Mouse (Mus musculus) C2C12 (cell line): ENCODE measurements around the gene Gm28308. TPM values are rescaled to one million over a fixed set of nuclear protein-coding genes. Genes with fewer than 3 reads are reported as not detected.

ENCODE experiments used
- H3K27me3 ChIP-seq: one replicate; pipeline ENCODE4 v1.6.1; 2011; ENCODE audit not compliant: control insufficient read depth, insufficient read depth, insufficient read length
- H3K36me3 ChIP-seq: one replicate; pipeline ENCODE4 v1.6.1; 2011; ENCODE audit not compliant: control insufficient read depth, insufficient read depth
- H3K4me3 ChIP-seq: one replicate; pipeline ENCODE4 v1.5.1; 2011; ENCODE audit warnings: mild to moderate bottlenecking, control low read depth; ENCODE audit not compliant: poor library complexity, insufficient read depth, severe bottlenecking
- H3K79me2 ChIP-seq: one replicate; pipeline ENCODE4 v1.6.1; 2011; ENCODE audit not compliant: control insufficient read depth, insufficient read depth
- H3K79me3 ChIP-seq: one replicate; pipeline ENCODE4 v1.6.1; 2011; ENCODE audit warnings: low read depth, control low read depth
- H3ac ChIP-seq: one replicate; pipeline ENCODE3; 2011; ENCODE audit warnings: low read depth; ENCODE audit not compliant: control insufficient read depth, insufficient read length
- CEBPB ChIP-seq: IDR thresholded peaks from one replicate; pipeline ENCODE4 v1.6.1; 2011; ENCODE audit warnings: low read depth, mild to moderate bottlenecking, control low read depth, moderate library complexity
- CTCF ChIP-seq: IDR thresholded peaks from one replicate; pipeline ENCODE4 v1.5.1; 2011; ENCODE audit not compliant: control insufficient read depth, insufficient read depth, insufficient read length
- FOSL1 ChIP-seq: IDR thresholded peaks from one replicate; pipeline ENCODE4 v1.8.0; 2011; ENCODE audit warnings: mild to moderate bottlenecking, low read length; ENCODE audit not compliant: poor library complexity, insufficient read depth, severe bottlenecking
- MAX ChIP-seq: IDR thresholded peaks from one replicate; pipeline ENCODE4 v1.6.1; 2011; ENCODE audit warnings: mild to moderate bottlenecking, control low read depth
- MYOD1 ChIP-seq: IDR thresholded peaks from one replicate; pipeline ENCODE4 v1.6.1; 2011; ENCODE audit warnings: low read depth; ENCODE audit not compliant: control insufficient read depth, insufficient read length
- MYOG ChIP-seq: IDR thresholded peaks from one replicate; pipeline ENCODE4 v1.6.1; 2011; ENCODE audit not compliant: control insufficient read depth, insufficient read length; ENCODE audit errors: extremely low read depth
- USF1 ChIP-seq: IDR thresholded peaks from one replicate; pipeline ENCODE4 v1.6.1; 2011; ENCODE audit warnings: low read depth, mild to moderate bottlenecking, control low read depth, moderate library complexity
- long read RNA-seq, 2 experiments: library from polyadenylated mRNA; unstranded; transcript quantifications; one replicate each; pipeline ENCODE4 v2.0.0; 2019 to 2020
- polyA plus RNA-seq: library from polyadenylated mRNA; unstranded; fragments of >200 nt; fragmentation: generic; extraction: Trizol; gene quantifications from one replicate; pipeline ENCODE4 v1.2.1, GENCODE M21; 2012; ENCODE audit warnings: missing spikeins

The Gm28308 gene
- 0.75 TPM for polyA plus RNA-seq
- long read RNA-seq, experiment 1, result 0 reads
- long read RNA-seq, experiment 2, result 0 reads

DNA sequence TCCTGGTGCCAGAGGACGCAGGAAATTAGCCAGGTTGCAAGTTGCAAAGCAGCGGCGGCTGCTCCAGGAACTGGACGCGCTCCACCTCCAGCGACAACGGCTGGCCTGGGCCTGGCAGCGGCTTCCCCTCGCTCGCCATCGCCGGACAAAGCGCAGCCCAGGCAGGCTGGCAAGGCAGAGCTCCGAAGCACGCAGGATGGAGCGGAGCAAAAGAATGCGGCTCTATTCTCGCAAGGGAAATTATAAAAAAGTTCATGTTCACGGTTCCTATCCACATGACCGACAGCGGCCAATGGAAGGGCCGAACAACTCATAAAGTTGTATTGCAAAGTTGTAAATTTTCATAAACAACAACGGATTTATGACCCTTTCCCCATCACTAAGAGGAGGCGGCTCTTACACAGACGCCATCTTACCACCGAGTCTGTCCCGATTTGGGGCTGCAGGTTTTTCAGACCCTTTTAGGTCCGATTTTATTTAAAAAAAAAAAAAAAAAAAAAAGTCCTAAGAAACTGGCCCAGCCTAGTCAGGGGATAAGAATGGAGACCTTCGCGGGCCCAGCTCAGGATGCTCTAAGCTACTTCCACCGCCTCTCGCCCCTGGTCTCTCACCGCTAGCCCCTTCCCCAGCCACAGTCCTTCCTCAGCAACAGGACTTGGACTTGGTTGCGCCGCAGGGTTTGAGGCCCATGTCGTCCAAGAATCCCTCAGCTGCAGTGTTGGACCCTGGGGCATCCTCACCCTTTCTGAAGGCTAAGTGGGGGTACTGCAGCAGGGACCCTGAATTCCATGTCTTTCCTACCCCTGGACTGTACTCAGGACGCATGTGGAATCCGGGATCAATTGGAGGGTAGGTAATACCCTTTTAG lies at the start of gene Gm28308, which contains the start of gene Hoxa3:
Gene Gm28308 (minus strand): TSS at position 221 of the 868 bp plus-strand sequence.
Gene Hoxa3 (minus strand): TSS at position 218 of the 868 bp plus-strand sequence.
- no peaks in the 10 kb centered on the region for H3K27me3 ChIP-seq

DNA sequence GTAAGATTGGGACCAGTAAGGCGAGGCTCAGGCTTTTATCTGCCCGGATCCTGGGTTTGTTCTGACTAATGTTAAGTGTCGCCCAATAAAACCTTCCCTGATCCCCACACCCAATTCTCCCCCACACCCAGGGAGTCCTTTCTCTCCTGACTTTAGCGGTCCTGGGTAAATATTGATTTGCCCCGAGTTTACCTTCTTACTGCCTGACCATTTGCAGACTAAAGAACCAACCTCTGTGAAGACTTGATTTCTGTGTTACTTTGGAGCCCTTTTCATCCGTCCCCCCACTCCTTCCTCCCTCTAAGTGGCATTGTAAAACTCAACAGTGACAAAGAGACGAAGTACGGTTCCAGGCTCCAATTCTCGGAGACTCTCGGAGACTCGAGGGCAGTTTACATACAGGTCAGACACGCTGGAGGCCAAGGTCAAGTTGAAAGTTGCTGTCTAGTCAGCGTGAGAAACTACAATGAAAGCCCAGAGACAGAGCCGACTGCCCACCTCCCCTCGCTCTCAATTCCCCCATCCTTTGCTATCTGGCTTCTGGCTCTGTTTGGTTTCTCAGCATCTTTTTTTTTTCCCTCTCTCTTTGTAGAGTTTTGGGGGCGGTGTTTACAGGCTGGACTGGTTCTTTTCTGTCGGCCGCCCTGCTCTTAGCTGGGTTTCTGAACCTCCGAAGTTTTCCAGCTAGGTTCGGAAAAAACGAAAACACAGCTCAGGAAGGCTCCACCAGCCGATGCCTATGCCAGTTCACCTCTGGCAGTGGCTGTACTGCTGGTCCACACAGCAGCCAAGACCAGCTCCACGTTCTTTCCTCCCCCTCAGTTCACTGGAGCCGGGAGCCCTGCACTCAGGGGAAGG lies 49.6 kb upstream of the Gm28308 start:
- H3K36me3 ChIP-seq, result no peaks in the 10 kb centered on the region
- H3K27me3 ChIP-seq, result no peaks in the 10 kb centered on the region
- no peak for TF ChIP-seq CTCF
- TF ChIP-seq USF1, result no peak
- TF ChIP-seq CEBPB, result no peak
- TF ChIP-seq MYOG, result no peak
- TF ChIP-seq MAX, result no peak
- no peak for TF ChIP-seq MYOD1
- no peak for TF ChIP-seq FOSL1
- no peaks in the 10 kb centered on the region for H3K79me3 ChIP-seq
- no peak overlapping the region for H3ac ChIP-seq
- no peaks in the 10 kb centered on the region for H3K79me2 ChIP-seq
- no peak overlapping the region for H3K4me3 ChIP-seq

More for the DNA sequence above, at the start of gene Gm28308, which contains the start of gene Hoxa3:
- H3K4me3 ChIP-seq, result peak within 1 kb of the TSS; percentile 59
- H3K79me3 ChIP-seq, result peaks cover 46% of the 10 kb centered on the region
- H3K79me2 ChIP-seq, result peaks cover 81% of the 10 kb centered on the region
- H3K36me3 ChIP-seq, result no peaks in the 10 kb centered on the region
- H3ac ChIP-seq, result peak within 1 kb of the TSS; percentile 88
- TF ChIP-seq MYOG, result no peak
- TF ChIP-seq MYOD1, result no peak
- TF ChIP-seq CEBPB, result no peak
- TF ChIP-seq MAX, result no peak
- peak; percentile 88 for TF ChIP-seq USF1
- no peak for TF ChIP-seq CTCF

DNA sequence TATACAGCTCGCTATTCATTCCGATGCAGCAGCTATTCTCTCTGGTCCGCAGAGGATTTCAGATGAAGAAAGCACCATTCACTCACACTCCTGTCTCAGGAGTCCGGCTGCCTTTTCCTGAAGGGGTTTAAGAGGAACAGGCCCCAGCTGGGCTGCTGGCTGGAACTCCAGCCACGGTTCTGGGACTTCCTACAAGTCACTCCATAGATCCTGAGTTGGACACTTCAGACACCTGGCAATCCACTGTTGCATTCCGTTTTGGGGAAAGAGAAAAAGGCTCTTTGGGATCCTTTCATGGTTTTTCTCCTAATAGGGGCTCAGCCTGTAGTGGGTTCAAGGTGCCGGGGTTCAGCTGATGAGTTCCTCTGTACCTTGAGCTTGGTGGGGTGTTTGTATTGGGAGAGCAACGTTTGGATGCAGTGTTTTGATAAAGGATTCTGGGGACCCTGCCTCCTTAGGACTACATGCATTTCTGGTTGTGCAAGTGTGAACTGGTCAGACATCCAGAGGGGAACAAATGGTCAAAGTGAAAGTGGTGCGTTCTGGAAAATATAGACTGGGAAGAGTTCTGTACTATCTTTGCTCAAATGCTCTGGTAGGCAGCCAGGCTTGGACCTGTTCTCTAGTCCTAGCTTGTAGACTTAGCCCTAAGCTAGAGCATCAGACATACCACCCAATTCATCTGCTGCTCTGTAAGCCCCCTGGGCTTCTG lies 48.8 kb upstream of the Gm28308 start:
- Histone ChIP-seq H3K79me2 (no peaks in the 10 kb centered on the region), H3ac (no peak overlapping the region), H3K36me3 (no peaks in the 10 kb centered on the region), H3K27me3 (no peaks in the 10 kb centered on the region), H3K79me3 (no peaks in the 10 kb centered on the region), H3K4me3 (no peak overlapping the region)
- TF ChIP-seq MAX, result no peak
- TF ChIP-seq USF1, result no peak

DNA sequence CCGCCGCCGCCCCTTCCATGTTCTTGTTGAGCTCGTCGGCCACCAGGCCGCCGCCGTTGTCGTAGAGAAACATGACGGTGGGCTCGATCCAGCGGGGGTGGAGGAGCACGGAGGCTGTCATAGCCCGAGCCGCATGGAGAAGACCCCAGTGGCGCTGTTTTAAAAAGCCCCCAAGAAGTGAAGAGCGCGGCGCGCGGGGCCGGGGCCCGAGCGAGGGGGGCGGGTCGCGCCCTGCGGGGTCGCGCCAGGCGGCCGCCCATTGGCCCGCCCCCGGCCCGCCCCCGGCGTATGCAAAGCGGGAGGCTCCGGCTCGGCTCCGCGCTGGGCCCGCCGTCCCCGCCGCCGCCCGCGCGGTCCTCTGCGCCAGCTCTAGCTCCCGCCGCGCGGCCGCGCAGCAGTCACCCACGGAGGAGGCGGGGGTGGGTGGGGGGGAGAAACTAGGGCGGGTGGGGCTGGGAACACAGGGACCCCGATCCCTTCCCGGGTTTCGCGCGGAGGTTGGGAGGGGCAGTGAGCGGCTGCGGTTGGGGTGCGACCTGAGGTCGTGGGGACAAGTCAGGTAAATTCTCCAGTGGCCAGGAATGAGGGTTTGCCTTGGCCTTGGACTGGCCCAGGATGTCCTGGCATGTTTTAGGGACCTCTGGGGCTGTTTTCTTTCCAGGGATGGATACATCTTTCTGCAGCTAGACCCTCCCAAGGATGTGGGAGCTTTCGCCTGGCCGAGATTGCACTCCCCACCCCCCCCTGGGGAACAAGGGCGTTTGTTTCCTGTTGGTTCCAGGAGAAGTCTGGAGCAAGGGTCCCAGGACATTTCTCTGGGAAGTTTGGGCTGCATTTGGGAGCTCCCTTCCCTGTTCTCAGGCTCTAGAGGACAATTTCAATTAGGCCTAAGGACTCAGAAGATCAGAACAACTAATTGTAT lies 47.8 kb upstream of the Gm28308 start, which contains the start of gene Hoxa13:
Gene Hoxa13 (minus strand): TSS at position 227 of the 922 bp plus-strand sequence.
- TF ChIP-seq USF1, result no peak
- no peak for TF ChIP-seq MYOD1
- no peak for TF ChIP-seq MAX
- TF ChIP-seq MYOG, result no peak
- TF ChIP-seq FOSL1, result no peak
- no peak for TF ChIP-seq CEBPB
- no peak for TF ChIP-seq CTCF
- Histone ChIP-seq H3K79me2 (no peaks in the 10 kb centered on the region), H3ac (peak within 1 kb of the TSS; percentile 72), H3K27me3 (no peaks in the 10 kb centered on the region), H3K4me3 (peak within 1 kb of the TSS; percentile 36), H3K79me3 (no peaks in the 10 kb centered on the region), H3K36me3 (no peaks in the 10 kb centered on the region)
